Mouse (Mus musculus) lung, postnatal 25 days (tissue): ENCODE measurements around the gene Ano7.

ENCODE experiments used
- DNase-seq: peaks from one replicate; pipeline ENCODE4 v3.0.0; 2022; ENCODE audit warnings: low spot score

Ano7 gene

GRCm38 (mm10) chr1:93373665-93374064 lies at the start of gene Ano7:
Gene Ano7, plus strand, starts transcription at chr1:93373930.
- DNase-seq = no peak

DNA sequence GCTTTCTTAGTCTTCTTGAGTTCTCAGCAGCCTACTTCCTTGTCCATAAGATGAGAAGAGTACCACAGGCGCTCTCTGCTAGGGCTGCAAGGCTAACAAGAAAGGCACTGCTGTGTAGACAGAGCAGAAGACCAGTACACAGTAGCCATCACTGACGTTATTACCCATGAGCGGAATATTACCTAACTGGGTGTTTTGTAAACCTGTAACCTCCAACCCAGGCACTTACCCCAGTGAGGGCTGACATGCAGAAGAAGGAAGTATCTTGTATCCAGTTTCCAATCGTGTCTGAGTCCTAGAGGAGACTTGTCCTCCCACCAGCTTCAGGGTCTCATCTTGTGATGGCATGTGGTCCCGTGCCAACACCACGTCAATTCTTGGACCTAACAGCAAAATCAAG lies 49.8 kb upstream of the Ano7 start:
- no peak for DNase-seq

DNA sequence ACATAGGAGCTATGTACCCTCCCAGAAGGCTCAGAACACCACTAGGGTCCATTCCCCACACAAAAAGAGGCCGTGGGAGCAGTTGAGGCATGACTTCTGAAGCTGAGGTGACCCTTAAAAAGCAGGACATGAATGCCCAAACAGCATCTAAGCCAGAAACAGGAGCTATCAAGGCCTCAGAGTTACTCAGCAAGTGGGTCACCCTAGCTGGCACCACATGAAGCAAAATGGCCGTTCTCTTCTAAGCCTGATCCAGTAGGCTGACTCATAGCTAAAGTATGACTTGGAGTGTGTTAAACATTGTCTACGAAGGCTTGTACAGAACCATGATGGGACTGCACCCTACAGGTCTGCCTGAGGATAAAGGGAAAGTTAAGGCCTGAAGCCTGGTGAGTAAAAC lies 47.3 kb upstream of the Ano7 start:
- DNase-seq = no peak

- no peak for DNase-seq
Measured at GRCm38 (mm10) chr1:93334621-93335020, 39.1 kb upstream of the Ano7 start.

- peak; percentile 97 for DNase-seq
Measured at GRCm38 (mm10) chr1:93342648-93343503, 30.9 kb upstream of the Ano7 start, which contains the start of the genes Ppp1r7 and Pask. Gene Ppp1r7, plus strand, starts transcription at chr1:93342854. Gene Pask, minus strand, starts transcription at chr1:93343482.

- peak; percentile 97 for DNase-seq
Measured at GRCm38 (mm10) chr1:93343504-93344047, 30.2 kb upstream of the Ano7 start.

- DNase-seq = no peak
Measured at GRCm38 (mm10) chr1:93347176-93347575, 26.6 kb upstream of the Ano7 start.

DNA sequence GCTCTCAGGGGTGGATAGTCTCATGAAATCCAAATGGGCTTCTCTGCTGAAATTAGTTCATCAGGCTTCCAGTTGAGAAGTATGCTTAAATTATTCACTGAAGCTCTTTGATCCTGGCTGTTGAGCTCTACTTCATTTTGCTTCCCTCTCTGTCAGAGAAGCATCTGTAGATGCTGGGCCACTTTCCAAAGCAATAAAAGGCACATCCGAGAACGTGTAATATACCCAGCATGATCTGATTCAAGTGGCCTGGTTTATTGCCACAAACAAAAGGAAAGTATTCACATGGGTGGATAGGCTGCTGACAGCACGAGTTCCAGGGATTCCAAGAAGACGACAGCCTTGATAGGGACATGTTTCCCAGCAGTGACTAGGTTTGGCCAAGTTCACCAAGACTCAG lies 24.0 kb upstream of the Ano7 start:
- DNase-seq = no peak

DNA sequence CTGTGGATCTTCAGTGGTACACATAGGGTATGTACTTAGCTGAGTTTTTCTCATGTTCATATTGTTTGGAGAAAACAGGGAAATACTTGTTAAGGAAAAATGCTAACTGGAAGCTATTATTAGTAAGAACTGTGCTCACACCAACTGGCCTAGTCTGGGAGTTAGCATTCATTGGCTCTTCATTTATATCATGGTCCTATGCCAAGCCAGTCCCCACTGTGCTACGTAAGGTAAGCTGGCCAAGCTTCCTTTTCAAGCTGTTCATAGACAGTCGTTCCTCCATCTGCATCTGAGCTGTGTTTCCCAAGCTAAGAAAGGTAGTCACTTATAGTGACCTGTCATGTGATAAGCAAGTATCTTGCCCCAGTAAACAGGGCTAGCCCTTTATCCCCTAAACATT lies 21.0 kb upstream of the Ano7 start:
- DNase-seq = no peak

DNA sequence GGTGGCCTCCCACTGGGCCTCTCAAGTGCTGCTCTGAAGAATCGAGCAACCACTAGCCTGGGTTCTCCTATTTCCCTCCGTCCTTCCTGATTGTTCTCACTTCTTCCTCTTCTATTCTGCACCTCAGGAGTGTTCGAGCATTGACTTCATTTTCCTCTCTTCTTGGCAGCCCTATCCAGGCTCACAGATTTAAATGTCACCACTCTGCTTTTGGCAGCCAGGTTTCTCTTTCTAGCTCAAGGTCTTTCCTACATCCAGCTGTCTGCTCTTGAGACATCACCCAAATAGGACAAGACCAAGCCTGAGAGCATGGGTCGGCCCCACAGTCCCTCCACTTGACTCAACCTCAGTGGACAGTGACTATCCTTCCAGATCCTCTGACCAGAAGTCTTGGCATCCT lies 11.1 kb upstream of the Ano7 start:
- DNase-seq = no peak

GRCm38 (mm10) chr1:93365641-93366040 lies 8.1 kb upstream of the Ano7 start:
- DNase-seq = no peak

GRCm38 (mm10) chr1:93377307-93377706 lies 3.6 kb downstream of the Ano7 start:
- no peak for DNase-seq

DNA sequence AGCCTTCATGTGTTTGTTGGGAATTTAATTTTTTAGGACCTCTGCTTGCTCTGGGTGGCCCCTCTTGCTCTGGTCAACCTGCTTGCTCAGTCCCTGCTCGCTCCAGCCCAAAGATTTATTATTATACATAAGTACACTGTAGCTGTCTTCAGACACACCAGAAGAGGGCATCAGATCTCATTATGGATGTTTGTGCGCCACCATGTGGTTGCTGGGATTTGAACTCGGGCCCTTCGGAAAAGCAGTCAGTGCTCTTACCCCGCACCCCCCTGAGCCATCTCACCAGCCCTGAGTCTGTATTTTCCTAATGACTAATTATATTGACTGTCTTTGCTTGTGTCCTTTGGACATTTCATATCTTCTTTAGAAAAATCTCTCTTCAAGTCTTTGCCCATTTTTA lies 5.4 kb downstream of the Ano7 start:
- no peak for DNase-seq

DNA sequence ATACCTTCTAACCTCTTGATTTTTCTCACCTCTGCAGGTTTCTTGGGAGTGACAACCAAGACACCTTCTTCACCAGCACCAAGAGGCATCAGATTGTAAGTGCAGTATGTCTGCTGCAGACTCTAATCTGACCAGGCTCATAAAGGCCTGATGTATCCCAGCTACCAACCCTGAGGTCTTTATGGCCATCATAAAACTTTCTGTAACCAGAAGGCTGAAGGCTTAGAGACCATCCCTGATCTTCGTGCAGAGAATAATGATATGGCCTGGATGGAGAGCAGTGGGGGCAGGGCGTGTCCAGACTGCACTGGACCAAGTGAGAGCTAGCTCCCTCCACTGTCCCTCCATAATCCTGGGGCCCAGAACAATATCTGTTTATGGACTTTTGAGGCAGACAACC lies 13.5 kb downstream of the Ano7 start:
- DNase-seq = no peak

DNA sequence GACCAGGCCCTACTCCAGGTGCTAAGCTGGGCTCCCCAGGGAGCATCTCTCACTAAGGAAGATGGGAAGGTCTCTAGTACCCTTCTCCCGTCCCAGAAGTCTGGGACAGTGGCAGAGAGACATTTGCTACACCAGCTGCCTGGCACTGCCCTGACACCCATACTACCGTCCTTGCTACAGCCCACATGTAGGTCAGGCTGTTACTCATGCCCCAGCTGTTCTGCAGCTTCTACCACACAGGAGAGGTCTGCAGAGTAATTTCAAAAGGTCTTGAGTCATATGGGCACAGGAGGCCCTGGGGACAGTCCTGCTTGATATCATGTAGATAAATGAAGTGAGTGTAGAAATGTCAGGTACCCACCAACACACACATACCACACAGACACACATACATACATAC lies 15.2 kb downstream of the Ano7 start:
- no peak for DNase-seq

DNA sequence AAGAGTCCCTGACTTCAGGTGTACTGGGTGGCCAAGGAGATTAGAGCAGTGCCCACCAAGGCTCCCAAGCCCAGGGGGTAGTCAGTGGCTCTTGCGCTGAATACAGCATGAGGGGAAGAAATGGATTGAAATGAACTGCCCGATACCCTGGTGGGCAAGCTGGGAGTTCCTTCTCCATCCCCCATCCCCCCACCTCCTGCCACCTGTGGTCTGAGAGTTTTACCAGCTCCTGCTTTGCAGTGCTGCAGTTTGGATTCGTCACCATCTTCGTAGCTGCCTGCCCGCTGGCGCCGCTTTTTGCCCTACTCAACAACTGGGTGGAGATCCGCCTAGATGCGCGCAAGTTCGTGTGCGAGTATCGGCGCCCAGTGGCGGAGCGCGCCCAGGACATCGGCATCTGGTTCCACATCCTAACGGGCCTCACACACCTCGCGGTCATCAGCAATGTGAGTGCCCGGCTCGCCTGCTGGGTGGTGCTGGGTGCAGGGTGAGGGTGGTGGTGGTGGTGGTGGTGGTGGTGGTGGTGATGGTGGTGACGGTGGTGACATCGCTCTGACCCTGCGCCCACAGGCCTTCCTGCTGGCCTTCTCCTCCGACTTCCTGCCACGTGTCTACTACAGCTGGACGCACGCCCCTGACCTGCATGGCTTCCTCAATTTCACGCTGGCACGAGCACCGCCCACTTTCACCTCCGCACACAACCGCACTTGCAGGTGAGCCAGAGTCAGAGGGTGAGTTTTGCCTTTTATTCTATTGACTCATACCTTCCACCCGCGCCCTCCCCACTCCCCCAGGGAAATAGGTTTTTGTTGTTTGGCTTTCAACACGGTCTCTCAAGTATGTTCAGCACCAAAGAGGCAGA lies 27.7 kb downstream of the Ano7 start:
- peak; percentile 31 for DNase-seq

DNA sequence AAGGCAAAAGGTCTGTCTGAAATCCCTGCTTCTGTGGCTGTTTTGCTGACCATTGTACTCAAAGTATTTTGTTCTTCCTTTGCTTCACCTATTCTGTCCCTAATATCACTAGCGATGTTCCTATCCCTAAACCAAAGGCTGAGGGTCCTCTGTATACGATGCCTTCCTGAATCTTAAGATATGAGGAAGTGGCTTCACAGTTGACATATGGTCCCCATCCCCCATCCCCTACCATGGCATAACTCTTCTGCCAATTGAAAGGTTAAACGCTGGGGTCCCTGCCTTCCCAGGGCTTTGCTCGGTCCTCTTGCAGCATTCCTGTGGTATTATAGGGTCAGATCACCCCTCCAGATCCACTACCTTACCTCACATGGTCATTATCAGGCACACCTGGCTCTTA lies 29.7 kb downstream of the Ano7 start:
- no peak for DNase-seq

DNA sequence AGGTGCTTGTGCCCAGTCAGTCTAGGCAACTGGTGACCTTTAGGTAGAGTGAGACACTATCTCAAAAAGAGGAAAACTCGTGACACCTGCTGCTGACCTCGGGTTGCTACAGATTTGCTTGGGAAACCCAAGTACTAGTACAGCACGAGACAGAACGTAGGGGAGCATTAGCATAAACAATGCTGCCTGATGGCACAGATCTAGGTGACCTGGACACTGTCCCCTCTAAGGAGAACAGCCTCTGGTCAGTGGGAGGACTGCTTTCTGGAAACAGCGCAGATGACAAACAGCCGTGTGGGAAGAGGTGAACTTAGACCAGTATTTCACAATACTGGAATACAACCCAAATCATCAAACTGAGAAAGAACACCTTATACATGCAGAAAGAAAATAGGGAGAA lies 58.4 kb downstream of the Ano7 start:
- no peak for DNase-seq

GRCm38 (mm10) chr1:93439321-93439720 lies 65.6 kb downstream of the Ano7 start:
- DNase-seq = no peak

DNA sequence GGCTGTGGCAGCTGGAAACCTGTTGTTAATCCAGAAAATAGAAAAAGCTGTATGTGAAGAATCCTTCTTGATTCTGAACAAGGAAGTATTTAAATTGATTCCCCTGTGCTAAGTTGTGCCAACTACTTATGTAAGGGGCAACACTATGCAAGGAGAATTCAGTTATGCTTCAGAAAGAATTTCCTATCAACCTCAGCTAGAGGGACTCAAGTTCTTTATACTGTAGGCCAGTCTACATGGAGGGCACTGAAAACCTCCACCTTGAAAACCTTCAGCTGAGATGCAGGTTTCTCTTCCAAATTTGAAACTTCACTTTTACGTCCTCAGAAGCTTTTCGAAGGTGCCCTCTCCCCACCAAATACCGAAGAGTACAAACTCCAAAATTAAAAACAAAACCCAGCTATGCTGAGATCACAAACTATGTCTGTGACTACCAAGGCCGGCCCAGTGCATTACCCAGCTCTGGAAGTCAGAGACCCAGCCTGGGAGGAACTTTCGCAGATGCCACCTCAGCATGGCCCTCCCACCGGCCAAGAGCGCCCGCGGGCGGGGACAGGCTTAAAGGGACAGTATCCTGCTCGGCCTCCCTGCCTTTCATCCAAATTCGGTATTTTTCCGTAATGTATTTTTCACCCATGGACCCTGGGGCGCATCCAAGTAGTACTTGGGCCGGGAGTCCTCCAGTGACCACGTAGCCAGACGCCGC lies 70.8 kb downstream of the Ano7 start:
- DNase-seq = peak; percentile 87

DNA sequence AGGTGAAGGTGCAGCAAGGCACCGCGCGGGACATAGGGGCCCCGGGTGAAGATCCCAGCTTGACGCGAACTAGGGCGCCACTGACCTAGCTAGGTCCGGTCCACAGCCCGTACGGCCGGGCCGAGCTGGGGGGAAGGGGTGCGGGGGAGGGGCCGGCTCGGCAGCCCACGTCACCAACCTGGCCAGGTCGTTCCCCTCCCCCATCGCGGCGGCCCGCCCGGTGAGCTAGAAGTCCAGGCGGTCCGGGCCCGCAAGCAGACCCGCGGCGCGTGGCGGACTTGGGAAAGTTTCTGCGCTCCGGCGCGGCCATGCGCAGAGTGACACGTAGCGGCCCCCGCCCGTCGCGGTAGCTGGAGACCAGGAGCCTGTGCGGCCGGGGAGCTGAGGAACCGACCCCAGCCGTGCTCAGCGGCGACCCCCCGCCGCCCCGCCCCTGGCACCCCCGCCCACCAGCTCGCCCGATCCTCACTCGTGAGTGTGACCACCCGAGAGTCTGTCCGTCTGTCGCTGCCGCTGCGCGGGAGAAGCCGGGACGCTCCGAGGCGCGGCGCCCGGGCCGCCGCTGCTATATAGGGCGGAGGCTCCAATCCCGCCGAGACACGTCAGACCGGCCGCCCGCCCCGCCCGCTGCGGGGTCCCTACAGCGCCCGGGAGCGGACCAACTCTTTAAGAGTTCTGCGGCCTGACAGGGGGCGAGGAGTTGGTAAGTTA lies 71.5 kb downstream of the Ano7 start:
- DNase-seq = peak; percentile 75

DNA sequence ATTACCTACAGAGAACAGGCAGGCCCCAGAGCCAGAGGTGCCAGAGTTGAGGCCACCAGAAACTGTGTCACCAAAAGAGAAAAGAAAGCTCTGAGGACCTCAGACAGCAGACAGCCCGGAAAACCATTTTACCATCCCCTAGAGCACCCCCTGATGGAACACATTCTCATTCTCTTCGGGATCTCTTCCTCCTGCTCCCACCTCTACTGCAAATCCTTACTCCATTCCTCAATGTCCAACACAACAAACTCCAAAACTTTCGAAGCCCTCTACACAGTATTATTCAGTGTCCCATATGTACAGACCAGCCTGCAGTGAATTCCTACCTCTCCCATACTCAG lies 72.1 kb downstream of the Ano7 start:
- DNase-seq = no peak
